Mouse (Mus musculus): ENCODE measurements around the gene Aldh3a1.
A peak's percentile ranks its signal among the peaks of the same experiment; 100 is the strongest.

Aldh3a1 gene

DNA sequence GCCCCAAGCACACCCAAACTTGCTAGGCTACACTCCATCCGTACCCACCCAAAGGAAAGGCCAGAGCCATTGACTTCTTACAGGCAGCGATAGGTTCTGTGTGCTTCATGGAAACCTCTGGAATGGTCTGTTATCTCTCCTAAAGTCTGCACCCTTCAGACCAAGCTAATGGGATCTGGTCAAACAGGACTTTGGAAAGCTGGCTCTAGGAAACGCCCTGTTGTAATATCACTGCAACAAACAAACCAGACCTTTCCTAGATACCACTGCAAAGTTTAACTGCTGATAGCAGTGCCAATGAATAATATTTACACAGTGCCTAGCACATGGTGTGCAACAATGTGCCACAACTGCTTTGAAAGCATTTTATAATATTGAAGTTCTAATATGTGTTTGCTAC lies 28.7 kb downstream of the Aldh3a1 start:
- DNase-seq (ENCODE audit: low spot score in 2 of 2): no peak

DNA sequence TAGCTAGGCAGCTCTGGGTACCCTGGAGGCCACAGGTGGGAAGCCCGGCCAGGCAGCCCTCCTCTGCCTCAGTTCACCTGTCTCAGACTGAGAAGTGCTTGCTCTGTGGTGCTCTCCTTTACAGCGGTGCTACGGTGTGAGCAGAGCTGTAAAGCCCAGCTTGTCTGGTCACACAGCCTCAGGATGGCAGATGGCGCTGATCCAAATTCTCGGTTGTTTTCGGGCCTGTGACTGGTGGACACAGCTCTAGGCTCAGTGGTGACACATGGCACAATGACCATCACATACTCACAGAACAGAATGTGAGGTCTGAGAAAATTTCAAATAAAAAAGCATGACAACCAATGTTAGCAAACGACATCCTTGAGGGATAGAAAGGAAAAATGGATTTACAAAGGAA lies 37.1 kb downstream of the Aldh3a1 start:
- no peak for DNase-seq (ENCODE audit: low spot score in 2 of 2)

DNA sequence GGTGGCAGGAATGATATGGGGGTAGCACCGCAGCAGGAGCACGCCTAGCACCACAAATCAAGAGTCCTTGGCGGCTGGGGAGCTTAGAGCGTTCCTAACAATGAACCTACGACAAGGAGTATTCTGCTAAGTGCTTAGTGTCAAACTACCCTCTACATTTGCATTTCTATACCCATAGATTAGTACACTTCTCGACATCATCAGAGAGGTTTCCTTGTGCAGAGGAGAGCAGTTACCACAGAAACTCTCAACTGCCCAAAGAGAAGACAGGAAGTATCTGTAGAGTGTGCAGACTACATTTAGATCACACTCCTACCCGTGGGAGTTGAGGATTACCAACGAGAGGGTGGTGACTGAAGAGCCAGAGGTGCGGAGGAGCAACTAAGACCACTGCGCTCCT lies 44.4 kb downstream of the Aldh3a1 start:
- no peak for DNase-seq (ENCODE audit: low spot score in 2 of 2)

DNA sequence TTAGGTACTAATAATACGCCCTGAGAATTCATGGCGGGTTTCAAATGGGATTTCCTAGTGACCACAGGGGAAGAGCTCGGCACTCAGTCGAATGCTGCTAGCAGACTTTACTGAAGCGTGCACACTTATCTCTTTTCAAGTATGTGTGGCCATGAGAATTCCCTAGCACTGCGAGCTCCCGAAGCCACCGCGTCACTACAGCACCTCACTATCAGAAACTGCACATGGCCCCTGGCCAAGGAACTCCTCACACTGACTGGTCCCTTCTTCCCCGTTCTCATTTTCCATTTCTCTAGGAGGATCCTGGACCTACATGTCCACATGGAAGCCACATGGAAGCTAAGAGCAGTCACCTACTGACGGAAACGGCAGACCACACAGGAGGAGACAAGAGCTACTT lies 45.5 kb downstream of the Aldh3a1 start:
- no peak for DNase-seq (ENCODE audit: low spot score in 2 of 2)

DNA sequence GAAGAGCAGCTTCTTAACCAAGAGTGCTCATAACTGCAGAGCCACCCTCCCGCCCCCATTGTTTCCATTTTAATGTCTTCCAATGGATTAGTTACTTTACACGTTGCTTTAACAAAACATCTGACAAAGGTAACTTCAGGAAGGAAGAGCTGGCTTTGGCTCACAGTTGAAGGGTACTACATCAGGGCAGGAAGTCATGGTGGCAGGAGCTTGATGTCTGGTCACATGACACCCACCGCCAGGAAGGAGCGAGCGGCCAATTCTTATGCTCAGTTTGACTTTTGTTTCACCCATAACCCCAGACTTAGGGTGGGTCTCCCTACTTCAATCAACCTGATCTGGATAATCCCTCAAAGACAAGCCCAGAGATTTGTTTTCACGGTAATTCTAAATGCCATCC lies 51.8 kb downstream of the Aldh3a1 start:
- DNase-seq (ENCODE audit: low spot score in 2 of 2): no peak

DNA sequence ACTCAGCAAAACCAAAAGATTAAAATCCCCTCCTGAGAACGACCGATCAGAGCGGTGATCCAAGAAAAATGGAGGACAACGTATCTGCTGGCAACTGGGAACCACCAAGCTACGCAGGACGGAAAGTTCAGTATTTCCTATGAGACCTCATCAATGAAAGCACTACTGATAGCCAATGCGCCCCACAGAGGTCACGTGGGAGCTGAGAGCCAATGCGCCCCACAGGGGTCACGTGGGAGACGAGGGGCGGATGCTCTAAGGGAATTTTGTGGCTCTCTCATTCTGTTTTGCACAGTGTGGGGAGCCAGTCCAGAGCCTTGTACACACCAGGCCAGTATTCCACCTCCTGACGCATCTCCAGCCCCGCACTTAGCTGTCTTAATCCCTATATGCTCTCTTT lies 55.2 kb downstream of the Aldh3a1 start:
- DNase-seq (ENCODE audit: low spot score in 2 of 2): no peak

DNA sequence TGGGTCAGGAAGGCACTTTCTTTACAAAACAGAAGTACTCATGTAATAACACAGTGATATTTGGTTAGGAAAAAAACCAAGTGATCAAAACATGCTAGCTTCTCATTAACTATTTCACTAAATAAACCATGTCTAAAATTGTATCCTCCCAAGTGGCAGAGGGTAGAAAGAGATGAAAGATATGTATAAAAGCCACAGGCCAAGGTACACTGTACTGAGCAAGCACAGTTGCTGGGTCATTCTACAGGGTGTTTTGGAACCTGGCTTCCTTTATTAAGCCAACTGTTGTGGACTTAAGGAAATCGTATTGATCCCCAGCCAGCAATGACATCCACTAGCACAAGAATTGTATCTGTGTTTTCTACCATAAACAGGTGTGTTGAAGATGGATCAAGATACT lies 56.5 kb downstream of the Aldh3a1 start:
- DNase-seq (ENCODE audit: low spot score in 2 of 2): no peak

DNA sequence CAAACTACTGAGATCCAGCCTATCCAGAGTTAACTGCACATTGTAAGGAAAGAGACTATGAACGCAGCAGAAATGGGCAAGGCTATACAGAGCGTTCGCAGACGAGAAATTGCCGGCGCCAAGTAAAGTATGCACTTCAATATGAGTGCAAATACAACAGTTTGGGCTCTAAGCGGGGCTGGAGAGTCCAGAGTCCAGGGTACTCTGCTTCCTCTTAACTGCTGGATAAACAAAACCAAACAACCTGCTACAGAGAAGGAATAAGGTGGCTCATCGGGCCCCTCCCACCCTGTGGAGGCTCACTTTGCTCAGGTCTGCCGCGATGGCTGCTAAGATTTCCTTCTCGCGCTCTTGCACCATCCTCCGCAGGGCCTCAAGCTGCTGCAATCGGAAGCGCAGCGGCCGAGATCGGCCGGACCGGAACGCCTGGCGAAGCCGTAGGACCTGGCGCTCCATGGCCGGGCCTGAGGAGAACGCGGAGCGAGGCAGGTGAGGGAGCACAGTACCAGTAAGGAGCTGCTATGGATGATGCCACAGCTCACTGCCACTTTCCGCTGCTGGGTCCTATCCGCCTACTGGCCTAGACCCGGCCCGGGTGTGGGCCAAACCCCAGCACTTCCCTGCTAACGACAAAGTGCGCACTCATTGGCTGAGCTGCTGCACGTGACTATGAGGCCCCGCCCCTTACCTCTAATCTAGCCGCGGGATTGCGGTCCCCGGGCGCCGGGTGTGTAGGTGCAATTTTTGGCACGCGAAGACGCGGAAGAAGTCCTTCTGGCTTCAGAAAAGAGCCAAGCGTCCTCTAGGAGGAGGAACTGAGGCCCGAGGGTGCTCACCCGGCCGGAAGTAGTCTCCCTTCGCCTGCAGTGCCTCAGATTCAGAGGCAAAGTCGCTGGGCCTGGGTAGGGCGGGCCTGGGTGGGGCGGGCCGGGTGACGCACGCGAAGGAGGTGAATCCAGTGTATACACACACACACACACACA lies 59.5 kb downstream of the Aldh3a1 start, which contains the start of gene Aldh3a2:
Gene Aldh3a2 (minus strand): TSS at position 914 of the 983 bp plus-strand sequence.
- DNase-seq (ENCODE audit: low spot score in 2 of 2): peak; percentile 94 to 95

All from frontal cortex, postnatal 36 days (tissue).